Mouse (Mus musculus) midbrain, postnatal 0 days (tissue): ENCODE data around the gene H60b. TPM values are rescaled to one million over a fixed set of nuclear protein-coding genes. Genes with fewer than 3 reads are reported as not detected.
A peak's percentile ranks its signal among the peaks of the same experiment; 100 is the strongest.
"Not testable (repeated sequence)": the region's sequence is repeated elsewhere in the genome, so short reads cannot be mapped to it uniquely, and the experiment has no call there.

ENCODE experiments used
- ATAC-seq: fragments of 200-750 bp; cut with Nextera tagmentation; 2 replicates; pipeline ENCODE4 v1.8.0; 2017; ENCODE audit warnings: moderate number of reproducible peaks, mild to moderate bottlenecking, moderate TSS enrichment, moderate library complexity; ENCODE audit not compliant: low FRiP score
- DNase-seq: peaks from one replicate; pipeline ENCODE4 v3.0.0-alpha.2; 2015; ENCODE audit warnings: low spot score
- H3K27ac ChIP-seq: fragments of 300-500 bp; sonication (generic); 2 replicates; pipeline ENCODE4 v1.5.1; 2014; ENCODE audit warnings: low read depth, mild to moderate bottlenecking, low read length, mixed read lengths
- H3K27me3 ChIP-seq: fragments of 300-500 bp; sonication (generic); 2 replicates; pipeline ENCODE4 v1.6.1; 2014; ENCODE audit warnings: low read length, control low read depth, mixed read lengths; ENCODE audit not compliant: insufficient read depth
- H3K36me3 ChIP-seq: fragments of 300-500 bp; sonication (generic); 2 replicates; pipeline ENCODE4 v1.6.1; 2014; ENCODE audit warnings: low read length, control low read depth, mixed read lengths; ENCODE audit not compliant: insufficient read depth
- H3K4me1 ChIP-seq: fragments of 300-500 bp; sonication (generic); 2 replicates; pipeline ENCODE4 v1.6.1; 2014; ENCODE audit warnings: mild to moderate bottlenecking, control low read depth, antibody characterized with exemption, low read length, mixed read lengths; ENCODE audit not compliant: insufficient read depth
- H3K4me2 ChIP-seq: fragments of 300-500 bp; sonication (generic); 2 replicates; pipeline ENCODE4 v1.6.1; 2014; ENCODE audit warnings: low read depth, mild to moderate bottlenecking, low read length, mixed read lengths; ENCODE audit not compliant: poor library complexity, severe bottlenecking
- H3K4me3 ChIP-seq: fragments of 300-500 bp; sonication (generic); 2 replicates; pipeline ENCODE4 v1.5.1; 2014; ENCODE audit warnings: low read depth, mild to moderate bottlenecking, low read length, moderate library complexity
- H3K9ac ChIP-seq: fragments of 300-500 bp; sonication (generic); replicated peaks from 2 replicates; pipeline ENCODE4 v1.6.1; 2014; ENCODE audit warnings: mild to moderate bottlenecking, low read length, moderate library complexity, mixed read lengths; ENCODE audit not compliant: poor library complexity, severe bottlenecking
- H3K9me3 ChIP-seq: fragments of 300-500 bp; sonication (generic); 2 replicates; pipeline ENCODE4 v1.6.1; 2016; ENCODE audit warnings: low read length, control low read depth
- CTCF ChIP-seq: IDR thresholded peaks from 2 replicates; pipeline ENCODE4 v1.5.1; 2016; ENCODE audit warnings: antibody characterized with exemption, mild to moderate bottlenecking
- WGBS: fragments of 180-500 bp; shearing (Covaris S2); extraction: QIAGEN DNeasy Blood & Tissue Kit; methylation state at CpG from one replicate; pipeline ENCODE4 v1.1.7; 2014; 5-methylcytosine and 5-hydroxymethylcytosine counted together
- polyA plus RNA-seq: library from polyadenylated mRNA; unstranded; fragments of >200 nt; fragmentation: Nextera tagmentation; extraction: Ambion mirVana; gene quantifications from 2 replicates; pipeline ENCODE4 v1.2.1, GENCODE M21; 2015
- total RNA-seq: library from RNA; depleted of rRNA; stranded (reverse); fragments of >200 nt; gene quantifications from 2 replicates; pipeline ENCODE4 v1.2.3, GENCODE M21; 2014

Gene H60b
- total and polyA plus RNA-seq, 2 experiments from 2014 or later, result 0.28 TPM; not detected in 1

DNA sequence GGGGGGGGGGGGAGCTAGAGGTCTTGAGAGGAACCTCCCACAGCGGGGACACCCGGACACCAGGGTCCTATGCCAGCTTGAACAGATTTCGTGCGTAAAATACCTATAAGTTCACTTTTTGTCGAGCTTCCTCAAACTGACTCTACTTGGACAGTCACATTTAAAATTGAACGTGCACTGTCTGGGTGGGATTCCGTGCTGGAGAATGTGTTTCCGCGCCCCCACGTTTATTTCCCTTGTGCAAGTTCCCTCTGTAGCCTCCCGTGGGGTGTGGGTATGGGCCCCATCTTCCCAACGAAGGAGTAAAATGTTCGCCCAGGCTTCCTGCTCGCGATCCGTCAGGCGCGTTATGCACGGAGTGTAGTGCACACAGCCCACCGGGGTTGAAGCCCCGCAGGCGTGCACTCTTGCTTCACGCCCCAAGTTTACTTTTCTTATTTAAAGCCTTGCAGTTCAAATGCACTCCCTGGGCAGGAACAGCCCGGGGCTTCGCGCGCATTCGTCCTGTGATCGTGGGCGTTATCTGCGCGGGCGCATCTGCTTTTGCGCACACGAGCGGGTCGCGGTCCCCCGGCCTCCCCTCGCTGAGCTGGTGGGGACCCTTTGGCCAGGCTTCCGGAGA, 115.4 kb downstream of the H60b start:
- Histone ChIP-seq H3K4me1 (no peaks in the 10 kb centered on the region), H3K9me3 (no peaks in the 10 kb centered on the region), H3K4me2 (peak overlapping the region; percentile 81), H3K36me3 (no peaks in the 10 kb centered on the region), H3K9ac (no peak overlapping the region), H3K27ac (no peak overlapping the region), H3K27me3 (peaks cover 10% of the 10 kb centered on the region), H3K4me3 (peak overlapping the region; percentile 45)
- under 1% methylated on average over 41 of the region's 41 CpGs for WGBS
- ATAC-seq (no peak), DNase-seq (no peak)
- TF ChIP-seq CTCF, result no peak

DNA sequence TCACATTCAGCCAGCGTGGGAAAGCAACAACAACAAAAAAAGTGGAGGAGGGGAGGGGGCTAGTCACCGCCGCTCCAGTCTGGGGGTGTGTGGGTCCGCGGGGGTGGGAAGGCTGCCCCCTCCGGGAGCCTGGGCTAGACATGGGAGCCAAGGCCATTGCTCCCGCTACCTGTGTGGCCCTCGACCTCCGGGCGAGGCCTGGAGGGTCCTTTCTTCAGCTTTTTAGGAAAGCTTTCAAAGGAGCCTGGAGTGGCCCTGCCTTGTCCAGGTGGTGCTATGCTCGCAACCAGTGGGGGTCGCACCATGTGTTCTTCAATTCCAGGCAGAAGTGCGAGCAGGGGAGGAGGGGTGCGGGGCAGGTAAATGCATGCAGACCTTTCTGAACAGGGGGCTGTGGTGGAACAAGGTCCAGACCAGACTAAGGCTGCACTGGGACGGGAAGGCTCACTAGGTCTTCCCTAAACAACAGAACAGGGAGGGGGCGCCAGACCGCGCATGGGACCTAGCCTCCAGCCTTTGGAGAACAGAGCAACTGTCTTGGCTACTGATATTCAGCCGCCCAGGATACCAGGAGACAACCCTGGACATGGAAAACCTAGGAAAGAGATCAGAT, 116.2 kb downstream of the H60b start:
- Histone ChIP-seq H3K27ac (no peak overlapping the region), H3K4me3 (peak overlapping the region; percentile 45), H3K9me3 (no peaks in the 10 kb centered on the region), H3K4me2 (peak overlapping the region; percentile 81), H3K36me3 (no peaks in the 10 kb centered on the region), H3K27me3 (peaks cover 10% of the 10 kb centered on the region), H3K9ac (no peak overlapping the region), H3K4me1 (no peaks in the 10 kb centered on the region)
- 11% methylated on average over 18 of the region's 19 CpGs for WGBS
- ATAC-seq, result no peak
- peak; percentile 9; the same call in 1 of the 2 replicates for TF ChIP-seq CTCF
- DNase-seq, result no peak

DNA sequence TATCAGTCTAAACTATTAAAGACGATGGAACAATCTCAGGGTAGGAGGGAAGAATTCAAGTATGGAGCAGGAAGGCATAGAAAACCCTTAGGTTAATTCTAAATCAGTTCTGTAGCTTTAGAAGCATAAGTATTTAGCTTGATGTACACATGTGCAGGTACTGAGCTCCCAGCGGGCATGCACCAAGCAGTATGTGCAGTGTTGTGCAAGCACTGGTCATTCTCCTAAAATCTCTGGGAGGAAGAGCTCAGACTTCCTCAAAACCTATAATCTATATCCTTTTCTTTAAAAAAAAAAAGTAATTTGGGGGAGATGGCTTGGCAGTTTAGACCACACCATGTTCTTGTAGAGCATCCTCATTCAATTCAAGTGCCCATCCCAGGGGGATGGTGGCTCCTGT, 120.1 kb downstream of the H60b start:
- not testable (repeated sequence) for ATAC-seq, DNase-seq
- 88% methylated on average over 2 of the region's 2 CpGs for WGBS

DNA sequence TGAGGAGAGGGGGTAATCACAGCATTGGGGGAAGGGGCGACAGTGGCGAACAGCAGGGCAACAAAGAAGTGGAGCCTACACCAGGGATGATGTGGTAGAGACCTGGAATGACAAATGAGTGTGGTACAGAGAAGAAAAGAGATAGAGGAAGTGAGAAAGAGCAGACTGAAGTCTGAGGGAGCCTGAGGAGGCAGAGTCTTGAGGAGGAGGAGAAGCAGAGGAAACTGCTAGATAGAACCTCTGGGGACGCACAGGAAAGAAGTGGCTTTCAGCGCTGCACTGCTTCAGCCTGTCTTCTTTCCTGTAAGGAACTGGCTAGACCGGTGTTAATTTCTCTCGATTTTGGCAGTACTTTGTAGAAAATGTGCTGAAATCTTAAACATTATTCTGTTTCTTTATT, 124.4 kb downstream of the H60b start:
- ATAC-seq (no peak), DNase-seq (no peak)
- Histone ChIP-seq H3K4me1 (no peaks in the 10 kb centered on the region), H3K9me3 (no peaks in the 10 kb centered on the region), H3K9ac (no peak overlapping the region), H3K27ac (no peak overlapping the region), H3K27me3 (no peaks in the 10 kb centered on the region), H3K4me2 (no peak overlapping the region), H3K36me3 (no peaks in the 10 kb centered on the region), H3K4me3 (no peak overlapping the region)
- TF ChIP-seq CTCF, result no peak
- 59% methylated on average over 6 of the region's 6 CpGs for whole genome bisulfite sequencing

More for the DNA sequence above, 120.1 kb downstream of the H60b start:
- not testable (repeated sequence) for H3K9ac ChIP-seq, H3K4me3 ChIP-seq, H3K27me3 ChIP-seq, H3K27ac ChIP-seq, H3K36me3 ChIP-seq, H3K9me3 ChIP-seq, H3K4me2 ChIP-seq, H3K4me1 ChIP-seq

DNA sequence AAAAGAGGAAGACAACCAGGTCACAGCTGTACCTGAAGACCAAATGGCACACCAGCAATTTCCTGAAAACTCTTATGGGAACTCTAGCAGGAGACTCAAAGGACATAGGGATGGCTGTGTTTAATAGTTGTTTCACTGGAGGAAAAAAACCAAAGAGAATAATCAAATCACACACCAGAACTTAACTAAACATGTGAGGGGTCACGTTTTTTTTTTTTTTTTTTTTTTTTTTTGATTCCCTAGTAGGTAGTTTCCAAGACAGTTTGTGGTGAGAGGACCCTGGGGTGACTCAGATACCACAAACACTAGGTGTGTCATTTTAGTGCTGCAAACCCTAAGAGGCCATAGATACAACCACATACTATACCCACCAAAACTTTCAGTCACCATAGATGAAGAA, 137.3 kb downstream of the H60b start:
- no peaks in the 10 kb centered on the region for H3K27me3 ChIP-seq
- H3K4me2 ChIP-seq, result no peak overlapping the region
- no peaks in the 10 kb centered on the region for H3K36me3 ChIP-seq
- H3K9me3 ChIP-seq, result no peaks in the 10 kb centered on the region
- ATAC-seq, result no peak
- H3K9ac ChIP-seq, result no peak overlapping the region
- DNase-seq, result no peak
- H3K4me1 ChIP-seq, result no peaks in the 10 kb centered on the region
- WGBS, result 53% methylated on average over 1 of the region's 1 CpGs
- TF ChIP-seq CTCF, result no peak
- no peak overlapping the region for H3K4me3 ChIP-seq
- H3K27ac ChIP-seq, result no peak overlapping the region

DNA sequence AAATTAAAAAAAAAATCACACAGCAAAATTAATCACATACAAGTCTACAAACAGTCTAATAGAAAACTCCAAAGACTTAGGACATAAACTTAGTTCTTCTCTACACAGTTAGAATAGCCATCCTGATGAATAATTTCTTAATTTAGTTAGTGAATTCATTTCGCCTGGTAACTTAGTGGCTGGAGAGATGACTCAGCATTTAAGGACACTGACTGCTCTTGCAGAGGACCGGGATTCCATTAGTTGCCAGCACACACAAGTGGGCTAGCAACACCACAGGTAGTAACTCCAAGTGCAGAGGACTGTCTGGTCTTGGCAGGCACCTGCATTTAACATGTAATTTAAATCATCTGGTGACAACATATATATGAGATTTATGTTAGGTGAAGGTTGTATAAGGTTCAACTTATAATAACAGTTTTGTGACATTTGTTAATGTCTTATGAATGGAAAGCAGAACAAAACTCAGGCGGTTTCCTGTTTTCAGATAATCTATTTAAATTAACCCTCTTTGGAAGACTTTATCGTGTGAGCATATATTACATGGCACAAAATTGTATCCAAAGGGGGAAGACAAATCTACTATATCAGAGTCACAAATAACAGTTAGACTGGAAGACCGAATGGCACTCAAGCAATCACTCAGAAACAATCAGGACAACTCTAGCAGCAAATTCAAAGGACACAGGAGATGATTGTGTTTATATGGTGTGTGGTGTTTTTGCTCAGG, 138.8 kb downstream of the H60b start:
- ATAC-seq, result no peak
- DNase-seq, result no peak
- no peak overlapping the region for H3K4me2 ChIP-seq
- no peaks in the 10 kb centered on the region for H3K27me3 ChIP-seq
- no peak overlapping the region for H3K9ac ChIP-seq
- TF ChIP-seq CTCF, result no peak
- 81% methylated on average over 5 of the region's 5 CpGs for WGBS
- no peaks in the 10 kb centered on the region for H3K9me3 ChIP-seq
- no peak overlapping the region for H3K4me3 ChIP-seq
- H3K36me3 ChIP-seq, result no peaks in the 10 kb centered on the region
- no peaks in the 10 kb centered on the region for H3K4me1 ChIP-seq
- H3K27ac ChIP-seq, result no peak overlapping the region
